Mouse (Mus musculus) liver, embryonic 14.5 days (tissue): ENCODE results near the gene Bicd2.

Experiments
- CTCF ChIP-seq: IDR thresholded peaks from 2 replicates; pipeline ENCODE4 v1.5.1; 2016; ENCODE audit warnings: antibody characterized with exemption, low read depth, control low read depth
- EP300 ChIP-seq: IDR thresholded peaks from 2 replicates; pipeline ENCODE4 v1.6.1; 2016; ENCODE audit warnings: antibody characterized with exemption, low read depth

- TF ChIP-seq CTCF (no peak), EP300 (no peak)
Observed at GRCm38 (mm10) chr13:49320040-49320439, 21.3 kb upstream of the Bicd2 start, which contains the start of gene Fgd3.
